Mouse (Mus musculus) brain, adult 2 months (tissue): Measurements from ENCODE around the gene Cacng8.

ENCODE experiments used
- DNase-seq: peaks from one replicate; pipeline ENCODE4 v3.0.0; 2011; ENCODE audit warnings: low read depth, low spot score

Cacng8 gene

GRCm38 (mm10) chr7:3390413-3391080, at the start of gene Cacng8:
Cacng8 (plus strand) TSS chr7:3390683.
- DNase-seq: peak; percentile 72

DNA sequence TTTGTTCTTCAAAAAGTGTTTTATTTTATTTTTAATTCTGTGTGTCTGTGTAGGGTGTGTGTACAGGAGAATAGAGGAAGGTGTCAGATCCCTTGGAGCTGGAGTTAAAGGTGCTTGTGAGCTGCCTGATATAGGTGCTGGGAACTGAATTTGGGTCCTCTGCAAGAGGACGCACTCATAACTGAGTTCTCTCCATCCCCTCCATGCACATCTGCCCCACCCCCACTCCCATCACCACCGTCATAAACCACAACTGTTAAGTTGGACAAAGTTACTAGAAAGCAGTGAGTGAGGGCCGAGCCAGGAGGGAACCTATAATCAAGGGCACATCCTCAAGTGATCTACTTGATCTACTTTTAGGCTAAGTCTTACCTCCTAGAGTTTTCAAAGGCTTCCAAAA, 46.6 kb upstream of the Cacng8 start:
- no peak for DNase-seq

GRCm38 (mm10) chr7:3345301-3345700, 45.2 kb upstream of the Cacng8 start:
- DNase-seq: no peak

DNA sequence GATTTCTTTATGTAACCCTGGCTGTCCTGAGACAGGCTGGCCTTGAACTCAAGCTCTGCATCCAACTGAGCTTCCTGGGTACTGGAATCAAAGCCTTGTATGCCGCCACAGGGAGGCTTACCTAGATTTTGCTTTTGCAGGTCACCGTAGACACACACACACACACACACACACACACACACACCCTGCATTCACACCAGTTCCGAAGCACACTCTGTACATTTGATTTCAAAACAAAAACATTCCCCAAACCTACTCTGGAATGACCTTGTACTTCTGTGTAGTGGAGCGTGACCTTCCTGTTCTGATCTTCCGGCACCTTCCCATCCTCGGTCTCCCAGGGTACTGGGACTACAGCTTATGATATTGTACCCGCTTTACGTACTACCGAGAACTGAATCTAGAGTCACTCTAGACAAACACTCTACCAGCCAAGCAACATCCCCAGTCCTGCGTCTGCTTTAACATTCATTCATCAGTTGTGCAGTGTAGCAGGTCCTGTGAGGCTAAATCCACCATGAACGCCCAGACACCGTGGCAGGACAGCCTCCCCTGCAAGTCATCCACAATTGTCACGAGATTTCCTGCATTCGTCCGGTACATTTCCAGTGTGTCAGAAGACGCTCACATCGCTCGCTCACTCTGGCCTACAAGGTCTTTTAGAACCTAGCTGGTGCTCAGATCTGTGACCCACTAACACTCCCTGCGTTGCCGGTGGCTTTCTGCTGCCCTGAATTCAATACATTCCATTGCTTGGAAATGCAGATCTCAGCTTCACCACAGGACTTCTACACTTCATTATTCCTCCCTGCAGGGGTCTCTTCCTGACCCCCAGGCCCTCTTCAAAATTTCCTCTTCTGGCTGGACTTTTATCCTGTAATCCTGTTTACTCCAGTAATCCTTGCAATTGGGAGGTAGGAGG, 42.9 kb upstream of the Cacng8 start:
- DNase-seq: peak; percentile 49

GRCm38 (mm10) chr7:3348326-3348725, 42.2 kb upstream of the Cacng8 start:
- no peak for DNase-seq

GRCm38 (mm10) chr7:3349775-3350174, 40.7 kb upstream of the Cacng8 start:
- DNase-seq: no peak

DNA sequence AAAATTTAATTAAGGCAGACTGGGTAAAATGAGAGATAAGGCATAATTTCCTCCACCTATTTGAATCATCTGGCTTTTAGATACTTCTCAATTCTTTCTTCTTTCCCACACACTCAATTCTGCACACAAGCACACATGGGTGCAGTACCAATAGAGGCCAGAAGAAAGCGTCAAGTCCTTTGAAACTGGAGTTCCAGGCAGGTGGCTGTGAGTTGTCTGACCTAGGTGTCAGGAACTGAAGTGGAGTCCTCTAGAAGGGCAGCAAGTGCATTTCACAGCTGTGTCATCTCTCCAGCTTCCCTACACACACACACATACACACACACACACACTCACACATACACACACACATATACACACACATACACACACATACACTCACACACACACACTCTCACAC, 38.9 kb upstream of the Cacng8 start:
- DNase-seq: no peak

GRCm38 (mm10) chr7:3354850-3355249, 35.6 kb upstream of the Cacng8 start:
- DNase-seq: no peak

DNA sequence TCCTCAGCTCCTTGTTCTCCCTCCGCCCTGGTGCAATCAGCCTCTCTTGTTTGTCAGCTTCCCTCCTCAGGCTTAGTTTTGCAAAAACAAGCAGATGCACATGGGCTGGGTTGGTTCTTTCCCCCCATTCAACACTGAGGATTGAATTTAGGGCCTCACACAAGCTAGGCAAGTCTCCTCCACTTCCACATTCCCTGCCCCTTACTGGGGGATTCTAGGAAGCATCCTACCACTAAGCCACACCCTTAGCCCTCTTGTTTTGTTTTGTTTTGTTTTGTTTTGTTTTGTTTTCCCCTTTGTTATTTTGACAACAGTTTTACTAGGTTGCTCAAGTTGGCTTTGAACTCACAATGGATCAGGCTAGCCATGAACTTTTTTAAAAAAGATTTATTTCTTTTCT, 29.8 kb upstream of the Cacng8 start:
- DNase-seq: peak; percentile 37

DNA sequence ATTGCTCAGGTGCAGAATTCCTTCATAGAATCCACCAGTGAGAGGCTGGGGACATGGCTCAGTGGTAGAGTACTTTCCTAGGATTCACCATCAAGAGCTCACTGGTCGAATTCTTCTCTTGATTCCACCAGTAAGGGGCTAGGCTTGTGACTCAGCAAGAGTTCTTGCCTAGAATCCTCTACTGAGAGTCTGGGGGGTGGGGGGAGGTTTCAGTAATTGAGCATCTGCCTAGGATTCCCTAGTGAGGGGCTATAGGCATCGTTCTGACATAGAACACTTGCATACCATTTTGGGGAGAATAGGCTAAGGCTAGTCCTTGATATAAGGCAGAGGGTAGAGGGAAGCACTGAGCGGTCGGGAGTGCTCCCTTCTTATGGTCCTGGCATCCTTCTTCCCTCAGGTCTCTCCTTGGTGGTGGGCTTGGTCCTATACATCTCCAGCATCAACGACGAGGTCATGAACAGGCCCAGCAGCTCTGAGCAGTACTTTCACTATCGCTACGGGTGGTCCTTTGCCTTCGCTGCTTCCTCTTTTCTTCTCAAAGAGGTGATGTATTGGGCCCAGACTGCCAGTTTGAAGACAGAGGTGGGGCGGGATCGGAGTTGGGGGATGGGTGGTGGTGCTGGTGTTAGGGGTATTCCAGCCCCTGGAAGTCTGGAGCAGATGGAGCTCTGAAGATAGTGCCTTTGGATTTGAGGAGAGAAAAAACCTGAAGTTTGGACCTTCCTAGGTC, 24.8 kb upstream of the Cacng8 start:
- no peak for DNase-seq

DNA sequence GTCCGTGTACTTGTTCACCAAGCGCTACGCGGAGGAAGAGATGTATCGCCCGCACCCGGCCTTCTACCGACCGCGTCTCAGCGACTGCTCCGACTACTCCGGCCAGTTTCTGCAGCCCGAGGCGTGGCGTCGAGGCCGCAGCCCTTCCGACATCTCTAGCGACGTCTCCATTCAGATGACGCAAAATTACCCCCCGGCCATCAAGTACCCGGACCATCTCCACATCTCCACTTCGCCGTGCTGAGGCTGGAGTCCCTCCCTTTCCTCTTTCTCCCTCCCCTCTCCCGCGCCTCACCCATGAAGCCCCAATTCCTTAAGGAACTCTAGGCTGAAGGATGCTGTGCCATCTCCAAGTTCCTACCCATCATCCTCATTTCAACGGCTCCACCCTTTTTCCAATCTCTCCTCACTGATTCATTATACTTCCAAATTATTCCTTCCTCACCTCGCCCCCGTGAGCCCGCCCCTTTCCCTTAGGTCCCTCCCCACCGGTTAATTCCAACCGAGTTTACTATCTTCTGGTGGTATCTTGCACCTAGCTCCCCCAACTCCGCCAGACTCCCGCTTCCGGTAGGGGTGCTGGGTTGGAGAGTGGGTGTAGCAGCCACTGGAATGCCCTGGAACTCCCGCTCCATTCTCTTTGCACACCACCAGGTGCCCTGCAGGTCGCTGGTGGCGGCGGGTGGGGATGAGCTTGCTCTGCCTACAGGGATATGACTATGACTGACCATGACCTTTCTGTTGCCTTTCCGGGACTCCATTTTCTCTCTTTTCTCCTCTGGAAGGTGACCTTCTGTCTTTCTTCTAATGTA, 23.6 kb upstream of the Cacng8 start:
- DNase-seq: peak; percentile 43

GRCm38 (mm10) chr7:3367569-3367968, 22.9 kb upstream of the Cacng8 start:
- no peak for DNase-seq

DNA sequence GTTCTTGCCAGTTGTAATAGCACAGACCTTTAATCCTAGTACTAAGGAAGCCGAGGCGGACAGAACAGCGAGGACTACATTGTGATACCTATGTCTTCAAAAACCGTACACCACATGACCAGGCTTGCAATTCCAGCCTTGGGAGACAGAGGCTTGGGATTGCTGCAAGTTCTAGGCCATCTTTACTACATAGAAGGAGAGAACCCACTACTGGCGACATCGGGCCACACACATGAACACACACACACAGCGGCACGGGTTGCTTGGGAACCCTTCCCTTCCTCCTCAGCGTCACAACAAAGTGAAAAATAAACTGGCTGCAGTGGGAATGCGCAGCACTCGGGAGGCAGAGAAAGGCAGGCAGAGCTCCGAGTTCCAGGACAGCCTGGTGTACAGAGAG, 22.2 kb upstream of the Cacng8 start:
- DNase-seq: no peak

- peak; percentile 55 for DNase-seq
Measured at GRCm38 (mm10) chr7:3369189-3369588, 21.3 kb upstream of the Cacng8 start.

GRCm38 (mm10) chr7:3370407-3370806, 20.1 kb upstream of the Cacng8 start:
- no peak for DNase-seq

DNA sequence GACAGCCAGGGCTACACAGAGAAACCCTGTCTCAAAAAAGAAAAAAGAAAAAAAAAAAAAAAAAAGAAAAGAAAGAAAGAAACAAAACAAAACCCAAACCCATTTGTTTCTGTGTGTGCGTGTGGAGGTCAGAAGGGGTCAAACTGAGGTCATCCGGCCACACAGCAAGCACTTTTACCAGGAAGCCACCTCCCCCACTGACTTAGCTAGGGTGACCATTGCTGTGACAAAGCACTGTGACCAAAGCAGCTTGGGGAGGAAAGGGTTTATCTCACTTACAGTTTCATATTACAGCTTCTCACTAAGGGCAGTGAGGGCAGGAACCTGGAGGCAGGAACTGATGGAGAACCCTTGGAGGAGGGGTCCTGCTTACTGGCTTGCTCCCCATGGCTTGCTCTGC, 18.1 kb upstream of the Cacng8 start:
- DNase-seq: no peak

GRCm38 (mm10) chr7:3373754-3374153, 16.7 kb upstream of the Cacng8 start:
- no peak for DNase-seq

DNA sequence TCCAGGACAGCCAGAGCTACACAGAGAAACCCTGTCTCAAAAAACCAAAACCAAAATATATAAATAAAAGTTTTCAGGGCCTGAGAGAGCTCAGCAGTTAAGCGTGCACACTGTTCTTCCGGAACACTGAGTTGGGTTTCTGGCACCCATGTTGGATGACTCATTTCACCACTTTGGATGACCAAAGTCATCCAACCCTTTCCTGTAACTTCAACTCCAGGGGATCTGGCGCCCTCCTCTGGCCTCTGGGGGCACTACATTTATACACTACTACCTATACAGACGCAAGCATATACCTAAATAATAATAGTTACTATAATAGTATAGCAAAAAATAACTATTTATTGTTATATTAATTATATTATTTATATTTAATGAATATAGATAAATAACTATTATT, 13.7 kb upstream of the Cacng8 start:
- peak; percentile 67 for DNase-seq

DNA sequence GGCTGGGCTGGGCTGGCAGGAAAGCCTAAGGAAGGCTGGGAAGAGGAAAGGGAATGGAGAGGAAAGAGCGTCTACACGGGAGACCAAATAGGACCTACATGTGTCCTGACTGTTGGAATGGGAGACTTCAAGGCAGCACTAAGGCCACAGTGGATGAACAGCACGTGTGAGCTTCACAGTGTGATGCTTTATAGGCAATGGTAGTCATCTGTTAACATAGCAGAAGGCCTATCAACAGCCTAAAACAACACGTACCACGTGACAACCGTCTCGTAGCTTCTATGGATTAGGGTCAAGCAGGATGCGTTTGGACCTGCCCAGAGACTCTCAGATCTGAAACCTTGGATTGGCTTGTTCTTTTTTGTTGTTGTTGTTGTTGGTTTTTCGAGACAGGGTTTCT, 8.4 kb upstream of the Cacng8 start:
- DNase-seq: no peak

- DNase-seq: peak; percentile 41
Measured at GRCm38 (mm10) chr7:3384807-3385319, 5.6 kb upstream of the Cacng8 start.

DNA sequence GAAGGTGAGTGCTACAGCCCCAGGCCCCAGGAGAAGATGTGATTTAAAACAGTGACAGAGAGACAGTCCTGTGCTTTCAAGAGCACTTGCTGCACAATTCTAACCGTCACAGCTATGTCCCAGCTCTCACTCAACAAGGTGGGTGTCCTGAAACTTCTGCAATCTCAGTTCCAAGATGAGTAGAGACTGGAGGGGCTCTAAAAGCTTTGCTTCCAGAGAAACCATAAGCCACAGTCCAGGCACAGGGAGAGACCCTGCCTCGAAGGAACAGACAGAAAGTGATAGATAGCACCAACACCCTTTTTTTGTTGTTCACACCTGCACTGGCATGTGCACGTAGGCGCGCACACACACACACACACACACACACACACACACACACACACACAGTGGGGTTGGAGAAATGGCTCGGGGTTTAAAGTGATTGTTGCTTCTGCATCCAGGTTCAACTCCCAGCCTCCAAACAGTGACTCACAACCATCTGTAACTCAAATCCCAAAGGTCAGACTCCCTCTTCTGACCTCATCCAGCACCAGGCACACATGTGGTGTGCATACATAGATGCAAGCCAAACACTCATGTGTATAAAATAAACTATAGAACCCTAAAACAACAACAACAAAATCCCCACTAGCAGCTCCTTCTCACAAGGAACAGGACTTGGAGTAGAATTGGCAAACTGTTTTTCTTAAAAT, 4.3 kb upstream of the Cacng8 start:
- DNase-seq: no peak
